Mouse (Mus musculus): Measurements from ENCODE around the gene Tie1. TPM values are rescaled to one million over a fixed set of nuclear protein-coding genes. Genes with fewer than 3 reads are reported as not detected.

The Tie1 gene
- total and polyA plus RNA-seq, 2 experiments from 2014 or later, result 9.9 to 17.2 TPM

- no peak overlapping the region for H3K4me2 ChIP-seq (ENCODE audit: low read depth, low read length, poor library complexity, severe bottlenecking)
- H3K4me1 ChIP-seq (ENCODE audit: insufficient read depth, low read length), result no peaks in the 10 kb centered on the region
- TF ChIP-seq CTCF (IDR thresholded peaks at IDR 0.05), result no peak
- H3K27me3 ChIP-seq (ENCODE audit: insufficient read depth, low read length), result no peaks in the 10 kb centered on the region
- no peaks in the 10 kb centered on the region for H3K36me3 ChIP-seq (ENCODE audit: insufficient read depth, low read length)
- H3K27ac ChIP-seq (ENCODE audit: low read depth, low read length), result no peak overlapping the region
- H3K9ac ChIP-seq (replicated peaks; ENCODE audit: low read length, poor library complexity, severe bottlenecking), result no peak overlapping the region
- 87% methylated on average over 6 of the region's 6 CpGs for WGBS
- H3K9me3 ChIP-seq (ENCODE audit: low read length), result no peaks in the 10 kb centered on the region
- DNase-seq (ENCODE audit: low spot score) (no peak), ATAC-seq (ENCODE audit: low FRiP score) (no peak)
- H3K4me3 ChIP-seq (ENCODE audit: low read depth, low read length), result no peak overlapping the region
Measured at GRCm38 (mm10) chr4:118527720-118528119, 37.9 kb upstream of the Tie1 start.

DNA sequence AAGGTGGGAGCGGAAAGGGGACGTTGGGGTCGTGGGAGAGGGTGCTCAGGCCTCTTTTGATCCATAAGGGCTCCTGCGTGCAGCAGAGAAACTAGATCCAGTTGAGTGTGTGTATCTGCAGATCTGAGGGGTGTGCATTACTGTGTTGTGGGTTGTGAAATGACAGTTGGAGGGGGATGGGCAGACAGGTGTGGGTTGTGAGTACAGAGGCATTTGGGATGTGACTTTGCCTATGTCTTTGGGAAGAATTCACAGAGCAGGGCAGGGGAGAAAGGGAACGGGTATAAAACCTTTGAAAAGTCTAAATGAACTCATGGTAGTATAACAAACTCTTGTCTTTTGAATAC, 37.4 kb upstream of the Tie1 start:
- Histone ChIP-seq H3K4me1 (ENCODE audit: insufficient read depth, low read length) (no peaks in the 10 kb centered on the region), H3K9ac (replicated peaks; ENCODE audit: low read length, poor library complexity, severe bottlenecking) (no peak overlapping the region), H3K4me3 (ENCODE audit: low read depth, low read length) (no peak overlapping the region), H3K27me3 (ENCODE audit: insufficient read depth, low read length) (no peaks in the 10 kb centered on the region), H3K4me2 (ENCODE audit: low read depth, low read length, poor library complexity, severe bottlenecking) (no peak overlapping the region), H3K36me3 (ENCODE audit: insufficient read depth, low read length) (no peaks in the 10 kb centered on the region), H3K27ac (ENCODE audit: low read depth, low read length) (no peak overlapping the region), H3K9me3 (ENCODE audit: low read length) (no peaks in the 10 kb centered on the region)
- TF ChIP-seq CTCF (IDR thresholded peaks at IDR 0.05), result no peak
- no peak for DNase-seq (ENCODE audit: low spot score)
- ATAC-seq (ENCODE audit: low FRiP score), result no peak
- WGBS, result 38% methylated on average over 5 of the region's 5 CpGs

DNA sequence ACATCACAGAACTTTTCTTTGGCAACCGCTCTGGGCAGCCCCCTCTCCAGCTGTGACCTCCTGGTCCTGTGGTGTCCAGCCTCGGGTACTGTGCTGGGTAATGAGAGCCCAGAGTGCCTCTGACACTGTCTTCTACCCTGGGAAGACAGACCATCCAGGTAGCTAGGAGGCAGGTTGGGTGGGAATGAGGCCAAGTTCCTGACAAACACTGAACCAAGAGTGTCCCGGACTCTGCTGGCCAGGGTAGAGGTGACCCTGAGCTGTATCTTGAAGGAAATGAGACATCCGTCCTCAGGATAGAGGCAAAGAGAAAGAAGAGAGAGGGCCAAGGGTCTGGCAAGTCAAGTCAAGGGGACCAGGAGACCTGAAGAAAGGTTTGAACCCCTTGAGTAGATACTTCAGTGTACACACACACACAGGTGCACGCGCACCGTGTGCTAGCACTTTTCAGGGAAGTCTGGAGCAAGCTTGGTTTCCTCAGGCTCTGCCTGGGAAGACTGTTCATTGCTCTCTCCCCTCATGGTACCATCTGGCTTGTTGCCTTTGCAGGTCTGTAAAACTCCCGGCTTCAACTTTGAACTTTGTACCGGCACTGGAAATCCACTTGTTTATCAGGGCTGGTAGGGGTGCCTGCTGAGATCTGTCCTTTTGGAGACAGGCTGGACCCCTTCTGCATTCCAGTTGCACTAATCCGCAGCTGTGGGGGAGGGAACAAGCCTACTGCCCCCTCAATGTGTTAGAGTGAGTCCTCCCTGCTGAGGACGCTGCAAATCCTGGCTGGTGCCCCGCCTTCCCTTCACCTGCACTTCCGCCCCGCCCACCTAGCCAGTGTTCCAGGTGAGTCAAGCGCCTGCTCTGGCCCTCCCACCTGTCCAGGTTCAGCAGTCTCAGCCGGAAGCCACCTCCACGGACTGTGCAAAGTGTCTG, 36.8 kb upstream of the Tie1 start, which contains the start of gene 2610528J11Rik:
2610528J11Rik (plus strand) TSS at position 592 of the 927 bp plus-strand sequence.
- Histone ChIP-seq H3K36me3 (ENCODE audit: insufficient read depth, low read length) (no peaks in the 10 kb centered on the region), H3K27ac (ENCODE audit: low read depth, low read length) (no peak within 1 kb of the TSS), H3K27me3 (ENCODE audit: insufficient read depth, low read length) (no peaks in the 10 kb centered on the region), H3K9ac (replicated peaks; ENCODE audit: low read length, poor library complexity, severe bottlenecking) (no peak within 1 kb of the TSS), H3K9me3 (ENCODE audit: low read length) (no peaks in the 10 kb centered on the region), H3K4me3 (ENCODE audit: low read depth, low read length) (no peak within 1 kb of the TSS), H3K4me2 (ENCODE audit: low read depth, low read length, poor library complexity, severe bottlenecking) (no peak within 1 kb of the TSS), H3K4me1 (ENCODE audit: insufficient read depth, low read length) (no peaks in the 10 kb centered on the region)
- 37% methylated on average over 17 of the region's 17 CpGs for WGBS
- no peak for DNase-seq (ENCODE audit: low spot score)
- no peak for TF ChIP-seq CTCF (IDR thresholded peaks at IDR 0.05)
- no peak for ATAC-seq (ENCODE audit: low FRiP score)

DNA sequence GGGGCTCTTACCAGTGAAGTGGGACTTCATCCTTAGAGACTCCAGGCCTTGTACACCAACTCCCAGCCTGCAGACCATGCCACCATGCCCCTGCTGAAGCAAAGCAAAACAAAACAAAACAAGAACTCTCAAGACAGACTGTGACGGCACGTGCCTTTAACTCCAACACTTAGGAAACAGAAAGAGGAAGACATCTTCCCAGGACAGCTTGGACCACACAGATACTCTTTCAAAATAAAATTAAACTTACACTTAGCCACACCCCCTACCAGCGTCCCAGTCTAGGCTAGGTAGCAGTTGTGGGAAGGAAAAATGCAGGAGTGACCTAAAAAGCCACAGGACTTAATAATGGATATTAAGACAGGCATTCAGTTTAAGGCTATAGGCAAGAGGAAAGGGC, 35.9 kb upstream of the Tie1 start:
- Histone ChIP-seq H3K36me3 (ENCODE audit: insufficient read depth, low read length) (no peaks in the 10 kb centered on the region), H3K9ac (replicated peaks; ENCODE audit: low read length, poor library complexity, severe bottlenecking) (no peak overlapping the region), H3K4me2 (ENCODE audit: low read depth, low read length, poor library complexity, severe bottlenecking) (no peak overlapping the region), H3K4me1 (ENCODE audit: insufficient read depth, low read length) (no peaks in the 10 kb centered on the region), H3K27ac (ENCODE audit: low read depth, low read length) (no peak overlapping the region), H3K9me3 (ENCODE audit: low read length) (no peaks in the 10 kb centered on the region), H3K27me3 (ENCODE audit: insufficient read depth, low read length) (no peaks in the 10 kb centered on the region), H3K4me3 (ENCODE audit: low read depth, low read length) (no peak overlapping the region)
- TF ChIP-seq CTCF (IDR thresholded peaks at IDR 0.05), result no peak
- 75% methylated on average over 3 of the region's 3 CpGs for WGBS
- ATAC-seq (ENCODE audit: low FRiP score), result no peak
- DNase-seq (ENCODE audit: low spot score), result no peak

- Histone ChIP-seq H3K9ac (replicated peaks; ENCODE audit: low read length, poor library complexity, severe bottlenecking) (no peak overlapping the region), H3K27ac (ENCODE audit: low read depth, low read length) (no peak overlapping the region), H3K4me1 (ENCODE audit: insufficient read depth, low read length) (no peaks in the 10 kb centered on the region), H3K4me3 (ENCODE audit: low read depth, low read length) (no peak overlapping the region), H3K27me3 (ENCODE audit: insufficient read depth, low read length) (no peaks in the 10 kb centered on the region), H3K9me3 (ENCODE audit: low read length) (no peaks in the 10 kb centered on the region), H3K4me2 (ENCODE audit: low read depth, low read length, poor library complexity, severe bottlenecking) (no peak overlapping the region), H3K36me3 (ENCODE audit: insufficient read depth, low read length) (no peaks in the 10 kb centered on the region)
- no peak for ATAC-seq (ENCODE audit: low FRiP score)
- 68% methylated on average over 7 of the region's 7 CpGs for WGBS
- TF ChIP-seq CTCF (IDR thresholded peaks at IDR 0.05), result no peak
- DNase-seq (ENCODE audit: low spot score), result no peak
Measured at GRCm38 (mm10) chr4:118523976-118524375, 34.1 kb upstream of the Tie1 start.

DNA sequence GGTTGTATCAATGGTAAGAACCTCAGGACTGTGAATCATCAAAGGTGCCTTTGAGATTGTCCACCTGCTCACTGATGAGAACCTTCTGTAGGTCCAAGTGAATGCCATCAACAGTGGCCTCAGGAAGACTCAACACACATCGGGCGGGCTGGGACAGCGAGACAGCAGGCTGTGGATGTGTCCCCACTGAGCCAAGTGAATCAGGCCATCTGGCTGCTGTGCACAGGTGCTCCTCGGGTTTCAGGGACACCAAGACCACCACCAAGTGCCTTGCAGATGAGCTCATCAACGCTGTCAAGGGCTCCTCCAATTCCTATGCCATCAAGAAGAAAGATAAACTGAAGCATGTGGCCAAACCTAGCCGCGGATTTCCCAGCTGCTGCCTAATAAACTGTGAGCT, 32.4 kb upstream of the Tie1 start:
- Histone ChIP-seq H3K27ac (ENCODE audit: low read depth, low read length) (no peak overlapping the region), H3K9me3 (ENCODE audit: low read length) (no peaks in the 10 kb centered on the region), H3K27me3 (ENCODE audit: insufficient read depth, low read length) (no peaks in the 10 kb centered on the region), H3K4me1 (ENCODE audit: insufficient read depth, low read length) (no peaks in the 10 kb centered on the region), H3K4me2 (ENCODE audit: low read depth, low read length, poor library complexity, severe bottlenecking) (no peak overlapping the region), H3K9ac (replicated peaks; ENCODE audit: low read length, poor library complexity, severe bottlenecking) (no peak overlapping the region), H3K36me3 (ENCODE audit: insufficient read depth, low read length) (no peaks in the 10 kb centered on the region), H3K4me3 (ENCODE audit: low read depth, low read length) (no peak overlapping the region)
- DNase-seq (ENCODE audit: low spot score) (no peak), ATAC-seq (ENCODE audit: low FRiP score) (no peak)
- TF ChIP-seq CTCF (IDR thresholded peaks at IDR 0.05), result no peak
- WGBS, result 87% methylated on average over 7 of the region's 7 CpGs

All from midbrain, postnatal 0 days (tissue).